21 mouse cellular contexts compared by ENCODE assay signal in the genomic region with DNA sequence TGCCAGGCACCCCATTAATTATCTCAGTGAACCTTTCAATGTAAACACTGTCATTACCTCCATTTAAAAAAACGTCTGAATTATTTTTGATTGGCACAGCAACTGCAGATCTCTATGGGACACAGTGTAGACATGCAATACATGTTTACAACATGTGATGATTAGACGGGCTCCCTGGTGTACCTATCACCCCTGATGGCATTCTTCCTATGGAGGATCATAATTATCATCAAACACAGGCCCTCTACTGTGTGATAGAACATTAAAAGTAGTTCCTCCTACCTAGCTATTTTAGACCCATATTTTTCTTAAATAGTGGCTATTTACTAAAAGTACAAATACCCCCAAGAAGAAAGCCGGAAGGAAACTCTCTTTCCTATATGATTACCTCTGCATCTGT. TPM values are rescaled to one million over a fixed set of nuclear protein-coding genes. Genes with fewer than 3 reads are reported as not detected.
DNase-seq lines count a peak whose midpoint lies in the region; ATAC-seq and TF ChIP-seq lines count a peak whose summit lies in the region.
"Had no signal": no experiment of that assay in that cellular context is flagged by ENCODE, and none has a peak within 500 bp of the region (broad histone marks: within the 10 kb centered on the region; RNA-seq: fewer than 3 reads in every experiment).

No protein-coding gene starts in this region.

- no peak overlapping the region for H3K27ac ChIP-seq in forebrain, embryonic 16.5 days (ENCODE audit: low read length)
- no peak overlapping the region for H3K27ac ChIP-seq in forebrain, embryonic 14.5 days (ENCODE audit: low read depth, low read length)
- H3K27ac ChIP-seq in layer of hippocampus, adult 2 months: 0 out of 2 replicates have a peak overlapping the region, but pooled peaks have one; percentile 14
- 0 out of 2 replicates have a peak overlapping the region, but pooled peaks have one; percentile 47 for H3K27ac ChIP-seq in midbrain, embryonic 13.5 days
- no peak overlapping the region for H3K27ac ChIP-seq in midbrain, postnatal 0 days (ENCODE audit: low read depth, low read length)
- H3K27ac ChIP-seq: embryonic facial prominence, embryonic 13.5 days; embryonic facial prominence, embryonic 15.5 days; forebrain, embryonic 10.5 days had no signal

- DNase-seq in forebrain, embryonic 14.5 days (ENCODE audit: low spot score): no peak
- no peak for DNase-seq in layer of hippocampus, adult 2 months (ENCODE audit: low spot score in 2 of 2)
- DNase-seq in layer of hippocampus, adult 11-12 months (ENCODE audit: low spot score): no peak
- DNase-seq in midbrain, postnatal 0 days (ENCODE audit: low spot score): no peak
- DNase-seq: adrenal gland, adult 2 months; adrenal gland, postnatal 10 days; adrenal gland, postnatal 25 days; cerebellum, adult 11 months; cerebellum, adult 18-20 months; cerebellum, adult 8-10 months; cerebellum, adult 9-11 months; cerebellum, postnatal 14 days; cerebellum, postnatal 36 days; embryo, embryonic 11 days had no signal

- WGBS in forebrain, embryonic 16.5 days: 67% methylated on average over 3 of the region's 3 CpGs
- 65% methylated on average over 3 of the region's 3 CpGs for WGBS in forebrain, embryonic 14.5 days
- 74% methylated on average over 3 of the region's 3 CpGs for WGBS in midbrain, embryonic 13.5 days
- 76% methylated on average over 3 of the region's 3 CpGs for WGBS in midbrain, postnatal 0 days

- no peaks in the 10 kb centered on the region for H3K4me1 ChIP-seq in forebrain, embryonic 16.5 days (replicated peaks; ENCODE audit: control insufficient read depth, insufficient read depth, low read length)
- no peaks in the 10 kb centered on the region for H3K4me1 ChIP-seq in forebrain, embryonic 14.5 days (ENCODE audit: control insufficient read depth, insufficient read depth, low read length)
- no peaks in the 10 kb centered on the region for H3K4me1 ChIP-seq in midbrain, embryonic 13.5 days (replicated peaks)
- H3K4me1 ChIP-seq in midbrain, postnatal 0 days (ENCODE audit: insufficient read depth, low read length): no peaks in the 10 kb centered on the region
- H3K4me1 ChIP-seq: embryonic facial prominence, embryonic 15.5 days; forebrain, embryonic 10.5 days had no signal

- no peak overlapping the region for H3K4me3 ChIP-seq in forebrain, embryonic 16.5 days (replicated peaks; ENCODE audit: low read length)
- no peak overlapping the region for H3K4me3 ChIP-seq in forebrain, embryonic 14.5 days (ENCODE audit: low read depth, low read length)
- H3K4me3 ChIP-seq in layer of hippocampus, adult 2 months: no peak overlapping the region
- H3K4me3 ChIP-seq in midbrain, embryonic 13.5 days (replicated peaks): no peak overlapping the region
- no peak overlapping the region for H3K4me3 ChIP-seq in midbrain, postnatal 0 days (ENCODE audit: low read depth, low read length)
- H3K4me3 ChIP-seq: embryonic facial prominence, embryonic 13.5 days; embryonic facial prominence, embryonic 15.5 days; erythroblast, embryonic 14.5 days; forebrain, embryonic 10.5 days had no signal

- H3K36me3 ChIP-seq in forebrain, embryonic 16.5 days (ENCODE audit: control insufficient read depth, insufficient read depth): peaks cover 43% of the 10 kb centered on the region
- H3K36me3 ChIP-seq in forebrain, embryonic 14.5 days (ENCODE audit: control insufficient read depth, insufficient read depth, low read length): peaks cover 87% of the 10 kb centered on the region
- peaks cover 85% of the 10 kb centered on the region for H3K36me3 ChIP-seq in midbrain, embryonic 13.5 days
- H3K36me3 ChIP-seq in midbrain, postnatal 0 days (ENCODE audit: insufficient read depth, low read length): peaks cover 74% of the 10 kb centered on the region
- H3K36me3 ChIP-seq: embryonic facial prominence, embryonic 15.5 days had no signal

- no peaks in the 10 kb centered on the region for H3K27me3 ChIP-seq in forebrain, embryonic 16.5 days (replicated peaks; ENCODE audit: control insufficient read depth, insufficient read depth, low read length)
- H3K27me3 ChIP-seq in forebrain, embryonic 14.5 days (replicated peaks; ENCODE audit: control insufficient read depth, insufficient read depth, low read length): no peaks in the 10 kb centered on the region
- H3K27me3 ChIP-seq in midbrain, embryonic 13.5 days: no peaks in the 10 kb centered on the region
- no peaks in the 10 kb centered on the region for H3K27me3 ChIP-seq in midbrain, postnatal 0 days (ENCODE audit: insufficient read depth, low read length)
- H3K27me3 ChIP-seq: embryonic facial prominence, embryonic 13.5 days; embryonic facial prominence, embryonic 15.5 days had no signal

- no peak overlapping the region for H3K4me2 ChIP-seq in forebrain, embryonic 16.5 days (ENCODE audit: low read length)
- H3K4me2 ChIP-seq in forebrain, embryonic 14.5 days (ENCODE audit: low read length): no peak overlapping the region
- H3K4me2 ChIP-seq in midbrain, embryonic 13.5 days (replicated peaks): no peak overlapping the region
- H3K4me2 ChIP-seq in midbrain, postnatal 0 days (ENCODE audit: low read depth, low read length, poor library complexity, severe bottlenecking): no peak overlapping the region
- H3K4me2 ChIP-seq: embryonic facial prominence, embryonic 13.5 days; embryonic facial prominence, embryonic 15.5 days had no signal

- no peak overlapping the region for H3K9ac ChIP-seq in forebrain, embryonic 16.5 days (replicated peaks; ENCODE audit: low read depth, low read length)
- H3K9ac ChIP-seq in forebrain, embryonic 14.5 days (ENCODE audit: low read length): no peak overlapping the region
- H3K9ac ChIP-seq in midbrain, embryonic 13.5 days (replicated peaks): no peak overlapping the region
- no peak overlapping the region for H3K9ac ChIP-seq in midbrain, postnatal 0 days (replicated peaks; ENCODE audit: low read length, poor library complexity, severe bottlenecking)
- H3K9ac ChIP-seq: embryonic facial prominence, embryonic 13.5 days; embryonic facial prominence, embryonic 15.5 days had no signal

- TF ChIP-seq CTCF in layer of hippocampus, adult 2 months (conservative IDR thresholded peaks at IDR 0.05): no peak
- TF ChIP-seq CTCF in midbrain, postnatal 0 days (IDR thresholded peaks at IDR 0.05): no peak

- H3K9me3 ChIP-seq in forebrain, embryonic 16.5 days (ENCODE audit: control insufficient read depth, low read length): no peaks in the 10 kb centered on the region
- no peaks in the 10 kb centered on the region for H3K9me3 ChIP-seq in forebrain, embryonic 14.5 days (replicated peaks; ENCODE audit: control insufficient read depth, low read length)
- H3K9me3 ChIP-seq in midbrain, embryonic 13.5 days: no peaks in the 10 kb centered on the region
- H3K9me3 ChIP-seq in midbrain, postnatal 0 days (ENCODE audit: low read length): no peaks in the 10 kb centered on the region
- H3K9me3 ChIP-seq: embryonic facial prominence, embryonic 13.5 days; embryonic facial prominence, embryonic 15.5 days; forebrain, embryonic 10.5 days had no signal

- ATAC-seq in forebrain, embryonic 16.5 days: peak; percentile 54
- ATAC-seq in forebrain, embryonic 14.5 days: no peak; the same call in 1 of the 2 replicates
- no peak for ATAC-seq in midbrain, embryonic 13.5 days
- ATAC-seq in midbrain, postnatal 0 days (ENCODE audit: low FRiP score): no peak

RNA-seq across cellular contexts. Expression of a gene that starts 34.6 kb away (rescaled TPM):
- polyA plus RNA-seq in forebrain, embryonic 16.5 days (2015; fragmentation: Nextera tagmentation; extraction: Ambion mirVana): 3.2 and 5.3 TPM in 2 replicates
- polyA plus RNA-seq in forebrain, embryonic 14.5 days (2014; fragmentation: Nextera tagmentation; extraction: Ambion mirVana): 5.1 and 5.9 TPM in 2 replicates
- total RNA-seq in layer of hippocampus, adult 2 months (2021): 1 to 10 TPM in 1 of 2 experiments, under 1 TPM in 1; 0.72 to 1.0 TPM
- 4.6 and 5.9 TPM in 2 replicates for polyA plus RNA-seq in midbrain, embryonic 13.5 days (2015; fragmentation: Nextera tagmentation; extraction: Ambion mirVana)
- 11.8 and 12.2 TPM in 2 replicates for total RNA-seq in midbrain, postnatal 0 days (2014; rRNA removed)
- polyA plus RNA-seq in midbrain, postnatal 0 days (2015; fragmentation: Nextera tagmentation; extraction: Ambion mirVana): 18.9 and 20.8 TPM in 2 replicates
- total RNA-seq: adrenal gland, adult 2 months; adrenal gland, postnatal 10 days; adrenal gland, postnatal 25 days; adrenal gland, postnatal 4 days had no signal
- polyA plus RNA-seq: adrenal gland, adult 2 months; erythroblast, embryonic 14.5 days had no signal

RNA-seq across cellular contexts. Expression of a gene that starts 42.8 kb away (rescaled TPM):
- 88.4 and 91.4 TPM in 2 replicates for polyA plus RNA-seq in forebrain, embryonic 16.5 days (2015; fragmentation: Nextera tagmentation; extraction: Ambion mirVana)
- 57.8 and 78.9 TPM in 2 replicates for polyA plus RNA-seq in forebrain, embryonic 14.5 days (2014; fragmentation: Nextera tagmentation; extraction: Ambion mirVana)
- 100 to 1,000 TPM; 530 to 540 TPM for total RNA-seq in layer of hippocampus, adult 2 months (2021)
- polyA plus RNA-seq in midbrain, embryonic 13.5 days (2015; fragmentation: Nextera tagmentation; extraction: Ambion mirVana): 75.5 and 80.8 TPM in 2 replicates
- 133 and 141 TPM in 2 replicates for total RNA-seq in midbrain, postnatal 0 days (2014; rRNA removed)
- 79.4 and 83.7 TPM in 2 replicates for polyA plus RNA-seq in midbrain, postnatal 0 days (2015; fragmentation: Nextera tagmentation; extraction: Ambion mirVana)

Comparison
In these comparisons a context has a peak if more than half of its experiments do, and no peak if none do; other contexts are left out.
1. H3K27ac ChIP-seq: peak in layer of hippocampus, adult 2 months (single experiment) and midbrain, embryonic 13.5 days (single experiment); none in forebrain, embryonic 16.5 days (single experiment), forebrain, embryonic 14.5 days (single experiment) and midbrain, postnatal 0 days (single experiment).